Mouse (Mus musculus): ENCODE data around the gene Il6st. TPM values are rescaled to one million over a fixed set of nuclear protein-coding genes. Genes with fewer than 3 reads are reported as not detected.

Gene Il6st
- polyA plus RNA-seq, 1 experiment = 11.0 TPM

DNA sequence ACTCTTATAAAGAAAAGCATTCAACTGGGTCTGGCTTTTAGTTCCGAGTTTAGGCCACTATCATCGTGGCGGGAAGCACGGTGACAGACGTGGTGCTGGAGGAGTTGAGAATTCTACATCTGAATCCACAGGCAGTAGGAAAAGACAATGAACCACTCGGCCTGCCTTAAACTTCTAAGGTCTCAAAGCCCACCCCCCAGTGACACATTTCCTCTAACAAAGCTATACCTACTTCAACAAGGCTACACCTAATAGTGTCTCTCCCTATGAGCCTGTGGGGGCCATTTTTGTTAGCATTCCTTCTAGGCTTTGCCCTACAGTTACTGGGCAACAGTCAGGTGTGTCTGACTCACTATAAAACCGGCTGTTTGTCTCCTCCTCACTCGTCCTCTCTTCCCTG, 23.2 kb upstream of the Il6st start:
- 77% methylated on average over 8 of the region's 8 CpGs for WGBS
- no peak for DNase-seq (ENCODE audit: low read depth, low spot score)

DNA sequence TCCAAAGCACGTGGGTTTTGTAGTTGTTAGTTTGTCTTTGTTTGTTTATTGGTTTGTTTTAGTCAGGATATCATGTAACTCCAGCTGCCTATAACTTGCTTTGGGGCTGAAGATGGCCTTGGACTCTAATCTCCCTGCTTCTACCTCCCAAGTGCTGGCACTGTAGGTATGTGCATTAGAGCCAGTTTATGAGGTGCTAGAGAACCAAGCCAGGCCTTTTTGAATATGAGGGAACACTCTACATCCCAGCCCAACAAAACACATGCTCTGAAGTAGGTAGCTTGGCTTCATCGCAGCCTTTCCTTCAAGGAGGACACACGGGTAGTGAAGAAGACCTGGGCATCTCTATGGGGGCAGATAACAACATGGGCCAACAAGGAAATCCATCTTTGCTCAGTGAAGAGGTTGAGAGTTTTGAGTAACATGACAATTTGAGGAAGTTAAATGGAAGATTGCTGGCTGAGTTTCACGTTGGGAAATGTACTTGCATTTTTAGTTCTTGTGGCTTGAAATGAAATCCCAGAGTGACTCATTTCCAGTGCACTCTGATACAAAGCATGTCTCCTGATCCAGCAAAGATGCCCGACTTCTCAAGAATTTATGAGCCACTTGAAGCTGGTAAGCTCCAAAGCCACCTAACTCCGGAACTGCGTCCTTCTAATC, 20.9 kb upstream of the Il6st start:
- no peak for DNase-seq (ENCODE audit: low read depth, low spot score)
- 63% methylated on average over 7 of the region's 7 CpGs for WGBS

- DNase-seq (ENCODE audit: low read depth, low spot score) = no peak
- 83% methylated on average over 8 of the region's 8 CpGs for WGBS
These were observed 16.7 kb upstream of the Il6st start for GRCm38 (mm10) chr13:112447108-112447665.

- WGBS = 68% methylated on average over 3 of the region's 3 CpGs
- DNase-seq (ENCODE audit: low read depth, low spot score) = no peak
These were observed 13.7 kb upstream of the Il6st start for GRCm38 (mm10) chr13:112450210-112450609.

GRCm38 (mm10) chr13:112457366-112457765, 6.5 kb upstream of the Il6st start:
- 43% methylated on average over 6 of the region's 6 CpGs for WGBS
- no peak for DNase-seq (ENCODE audit: low read depth, low spot score)

GRCm38 (mm10) chr13:112458016-112458415, 5.9 kb upstream of the Il6st start:
- 74% methylated on average over 4 of the region's 4 CpGs for WGBS
- no peak for DNase-seq (ENCODE audit: low read depth, low spot score)

GRCm38 (mm10) chr13:112458435-112459018, 5.3 kb upstream of the Il6st start:
- WGBS = 86% methylated on average over 11 of the region's 11 CpGs
- DNase-seq (ENCODE audit: low read depth, low spot score) = no peak

DNA sequence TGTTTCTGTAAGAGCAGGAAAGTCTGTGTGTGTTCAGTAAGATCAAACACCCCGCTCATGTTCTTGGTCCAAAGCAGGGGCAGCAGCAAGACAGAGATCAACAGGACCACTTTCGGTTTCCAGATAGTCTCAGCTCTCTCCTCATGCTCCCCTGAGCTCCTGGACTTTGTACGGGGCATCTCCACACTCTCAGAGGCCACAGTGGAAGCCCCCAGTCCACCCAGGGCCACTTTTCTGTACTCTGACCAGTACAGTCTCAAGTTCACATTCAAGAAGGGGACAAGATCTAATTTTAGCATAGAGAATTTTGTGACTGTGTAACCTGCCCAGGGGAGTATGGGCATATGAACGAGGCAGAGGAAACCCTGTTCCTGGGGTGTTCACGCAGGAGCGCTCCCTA, 3.9 kb upstream of the Il6st start:
- DNase-seq (ENCODE audit: low read depth, low spot score) = no peak
- WGBS = 78% methylated on average over 6 of the region's 6 CpGs

GRCm38 (mm10) chr13:112462411-112462987, 1.4 kb upstream of the Il6st start:
- no peak for DNase-seq (ENCODE audit: low read depth, low spot score)
- 84% methylated on average over 6 of the region's 6 CpGs for WGBS

DNA sequence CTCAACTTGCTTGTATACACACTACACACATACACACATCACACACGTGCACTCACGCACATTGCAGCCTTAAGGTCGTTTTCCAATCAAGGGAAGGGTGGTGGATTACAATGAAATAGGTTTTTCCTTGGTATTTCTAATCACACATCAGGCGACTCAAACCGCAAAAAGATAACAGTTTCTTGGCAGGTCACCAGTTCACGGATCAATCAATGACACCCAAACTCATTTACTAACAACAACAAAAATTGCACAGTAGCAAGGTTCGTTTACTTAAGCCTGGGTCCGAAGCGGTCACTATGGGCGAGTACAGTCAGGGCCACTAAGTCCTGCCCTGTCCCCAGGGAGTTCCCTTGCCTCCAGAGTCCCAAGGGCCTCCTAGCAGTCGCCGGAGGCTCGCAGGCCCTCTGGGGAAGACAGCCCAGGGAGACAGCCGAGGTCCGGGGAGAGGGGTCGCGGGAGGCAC, 500 bp upstream of the Il6st start:
- WGBS = 6% methylated on average over 17 of the region's 17 CpGs
- DNase-seq (ENCODE audit: low read depth, low spot score) = no peak

DNA sequence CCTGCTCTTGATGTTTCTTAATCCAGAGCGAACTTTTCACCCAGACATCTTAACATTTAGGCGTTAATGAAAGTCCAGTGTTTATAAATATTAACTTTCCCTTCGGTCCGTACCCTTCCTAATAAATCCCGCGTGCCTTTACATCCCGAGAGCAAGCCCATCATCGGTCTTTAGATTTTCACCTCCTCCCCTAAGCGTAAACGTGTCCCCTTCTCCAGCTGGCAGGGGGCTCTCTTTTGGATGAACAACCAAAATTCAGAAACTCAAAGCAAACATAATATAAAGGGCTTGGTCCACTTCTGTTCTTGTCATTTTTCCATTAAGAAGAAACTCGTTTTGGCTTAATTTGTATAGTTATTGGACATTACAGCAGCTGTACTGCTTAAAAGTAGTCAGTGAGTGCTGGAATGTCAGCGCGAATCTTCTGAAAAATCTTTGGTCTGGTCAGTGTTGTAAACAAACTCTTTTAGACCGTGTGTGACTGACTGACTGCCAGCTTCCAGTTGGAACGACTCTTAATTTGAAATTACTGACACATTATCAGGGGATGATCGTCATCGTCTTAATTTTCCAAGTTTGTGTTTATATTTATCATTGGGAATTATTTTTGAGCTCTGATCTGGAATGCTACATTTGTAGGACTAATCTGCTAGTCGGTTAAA, 887 bp downstream of the Il6st start:
- 5% methylated on average over 18 of the region's 18 CpGs for WGBS
- no peak for DNase-seq (ENCODE audit: low read depth, low spot score)

GRCm38 (mm10) chr13:112465585-112465984, 1.7 kb downstream of the Il6st start:
- DNase-seq (ENCODE audit: low read depth, low spot score) = no peak
- WGBS = 33% methylated on average over 2 of the region's 2 CpGs

DNA sequence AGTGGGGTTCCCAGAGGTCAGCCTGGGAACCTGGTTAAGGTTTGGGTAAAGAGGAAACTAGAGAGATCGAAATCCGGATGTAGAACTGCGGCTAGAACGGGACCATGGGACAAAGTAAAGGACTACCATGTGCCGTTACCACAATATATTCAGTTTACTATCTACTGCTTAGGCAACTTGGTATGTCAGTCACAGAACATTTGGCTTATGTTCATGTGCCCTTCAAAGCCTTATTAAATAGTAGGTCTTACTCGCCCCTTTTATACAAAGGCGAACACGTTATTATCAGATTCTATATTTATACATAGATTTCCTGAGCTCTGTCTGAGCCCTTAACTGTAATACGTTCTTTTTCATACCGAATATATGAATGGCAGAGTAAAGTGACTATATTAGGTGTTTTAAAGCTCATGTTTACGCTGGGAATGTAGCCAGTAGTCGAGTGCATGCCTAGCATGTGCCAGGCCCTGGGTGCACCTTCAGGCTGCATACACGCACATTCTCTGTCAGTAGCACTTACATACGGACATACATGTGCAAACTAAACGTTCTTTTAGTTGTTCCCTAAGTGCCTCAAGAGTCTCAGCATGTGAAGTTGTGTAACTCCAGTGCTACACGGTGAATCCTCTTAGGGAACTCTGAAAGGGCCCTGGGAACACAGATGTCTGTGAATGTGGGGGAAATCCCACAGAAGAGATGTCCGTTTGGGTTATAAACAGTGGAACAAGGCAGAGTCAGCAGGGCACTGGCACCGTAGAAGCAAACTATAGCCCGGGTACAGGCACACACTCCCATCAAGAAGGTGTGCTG, 2.5 kb downstream of the Il6st start:
- 63% methylated on average over 19 of the region's 19 CpGs for WGBS
- DNase-seq (ENCODE audit: low read depth, low spot score) = no peak

GRCm38 (mm10) chr13:112466946-112467255, 3.0 kb downstream of the Il6st start:
- no peak for DNase-seq (ENCODE audit: low read depth, low spot score)
- WGBS = 66% methylated on average over 3 of the region's 3 CpGs

DNA sequence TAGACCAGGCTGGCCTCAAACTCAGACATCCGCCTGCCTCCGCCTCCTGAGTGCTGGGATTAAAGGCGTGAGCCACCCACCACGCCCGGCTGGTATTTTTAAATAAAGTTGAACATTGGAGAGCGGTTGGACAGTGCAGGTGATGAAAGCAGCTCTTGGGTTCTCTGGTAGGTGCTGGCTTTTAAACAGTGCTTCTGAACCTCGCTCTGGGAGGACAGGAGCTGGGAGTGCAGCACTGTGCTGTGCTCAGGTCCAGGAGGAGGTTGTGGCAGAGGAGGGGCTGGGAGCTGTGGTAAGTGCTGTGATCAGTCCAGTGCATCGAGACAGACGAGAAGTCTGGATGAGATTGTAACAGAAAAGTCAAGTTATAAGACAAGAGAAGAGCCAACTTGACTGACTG, 3.5 kb downstream of the Il6st start:
- no peak for DNase-seq (ENCODE audit: low read depth, low spot score)
- WGBS = 70% methylated on average over 9 of the region's 9 CpGs

- 69% methylated on average over 5 of the region's 5 CpGs for WGBS
- DNase-seq (ENCODE audit: low read depth, low spot score) = no peak
These were observed 5.6 kb downstream of the Il6st start for GRCm38 (mm10) chr13:112469491-112469890.

- 86% methylated on average over 9 of the region's 9 CpGs for WGBS
- no peak for DNase-seq (ENCODE audit: low read depth, low spot score)
These were observed 7.3 kb downstream of the Il6st start for GRCm38 (mm10) chr13:112471201-112471600.

- no peak for DNase-seq (ENCODE audit: low read depth, low spot score)
- 85% methylated on average over 19 of the region's 19 CpGs for WGBS
These were observed 8.6 kb downstream of the Il6st start for GRCm38 (mm10) chr13:112472401-112473023.
